Mouse (Mus musculus): ENCODE measurements around the gene Jmjd8.

GRCm38 (mm10) chr17:25880196-25880910 is 51.7 kb downstream of the Jmjd8 start, which contains the start of gene Wfikkn1:
- TF ChIP-seq CTCF (IDR thresholded peaks at IDR 0.05; ENCODE audit: low read depth) (no peak), EP300 (IDR thresholded peaks at IDR 0.05; ENCODE audit: low read depth) (no peak)

Data from liver, embryonic 14.5 days (tissue).